Mouse (Mus musculus): ENCODE measurements around the gene Cdk5r2. TPM values are rescaled to one million over a fixed set of nuclear protein-coding genes. Genes with fewer than 3 reads are reported as not detected.

Cdk5r2 gene
- polyA plus RNA-seq, 1 experiment from 2014 or later: 0.47 TPM

DNA sequence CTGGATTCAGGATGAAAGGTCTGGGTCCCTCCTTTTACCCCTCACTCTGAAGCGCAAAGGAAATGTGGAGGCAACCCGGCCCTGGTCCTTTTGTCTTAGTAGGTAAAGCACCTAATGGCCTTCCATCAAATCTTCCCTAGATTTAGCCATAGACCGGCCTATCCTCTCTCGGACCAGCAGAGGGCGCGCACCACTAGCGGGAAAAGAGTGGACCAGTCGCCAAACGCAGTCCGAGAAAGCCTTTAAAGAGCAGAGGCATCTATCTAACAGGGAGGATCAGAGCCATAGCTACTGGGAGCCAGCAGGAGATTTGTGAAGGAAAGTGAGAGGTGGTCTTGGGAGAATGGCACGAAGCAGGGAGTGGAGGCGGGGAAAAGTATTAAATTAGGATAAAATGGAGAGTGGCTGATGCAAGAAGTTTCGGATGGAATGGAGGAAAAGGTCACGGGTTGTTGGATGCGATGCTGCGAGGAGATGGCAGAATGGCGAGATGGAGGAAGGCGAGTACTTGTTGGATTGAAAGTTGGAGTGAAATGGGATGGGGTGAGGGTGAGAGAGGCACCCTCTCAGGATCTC is 26.1 kb downstream of the Cdk5r2 start:
- ATAC-seq (ENCODE audit: insufficient number of reproducible peaks, insufficient read depth, low FRiP score, low TSS enrichment): no peak
- Histone ChIP-seq H3K4me2 (replicated peaks) (no peak overlapping the region), H3K27me3 (peaks cover 83% of the 10 kb centered on the region), H3K36me3 (no peaks in the 10 kb centered on the region), H3K4me3 (no peak overlapping the region), H3K27ac (no peak overlapping the region), H3K9me3 (no peaks in the 10 kb centered on the region), H3K4me1 (peaks cover 27% of the 10 kb centered on the region), H3K9ac (no peak overlapping the region)
- 1% methylated on average over 18 of the region's 18 CpGs for WGBS

DNA sequence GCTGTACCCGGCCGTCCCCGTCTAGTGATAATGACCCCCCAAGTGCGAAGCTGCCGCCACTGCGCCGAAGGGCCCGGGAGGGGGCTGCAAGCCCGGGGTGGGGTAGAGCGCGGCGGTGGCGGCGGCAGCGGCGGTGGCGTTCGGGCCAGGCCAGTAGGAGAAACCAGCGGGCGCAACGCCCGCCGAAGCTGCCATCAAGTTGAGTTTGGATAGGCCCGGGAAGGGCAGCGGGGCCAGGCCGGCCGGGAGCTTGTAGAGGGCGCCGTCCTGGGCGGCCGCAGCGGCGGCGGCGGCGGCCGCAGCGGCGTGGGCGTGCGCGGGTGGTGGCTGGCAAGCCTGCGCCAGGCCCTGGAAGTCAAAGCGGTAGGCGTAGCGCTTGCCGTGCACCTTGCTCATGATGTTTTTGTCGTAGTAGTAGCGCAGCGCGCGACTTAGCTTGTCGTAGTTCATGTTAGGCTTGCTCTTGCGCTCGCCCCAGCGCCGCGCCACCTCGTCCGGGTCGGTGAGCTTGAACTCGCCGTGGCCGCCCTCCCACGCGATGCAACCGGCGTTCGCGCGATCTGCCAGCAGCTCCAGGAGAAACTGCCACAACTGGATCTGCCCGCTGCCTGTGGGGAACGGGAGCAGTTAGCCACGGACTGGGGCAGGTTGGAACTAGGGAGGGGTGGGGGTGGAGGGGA is 27.5 kb downstream of the Cdk5r2 start:
- Histone ChIP-seq H3K4me2 (replicated peaks) (peak overlapping the region; percentile 48), H3K4me3 (peak overlapping the region; percentile 30), H3K27ac (no peak overlapping the region), H3K36me3 (no peaks in the 10 kb centered on the region), H3K27me3 (peaks cover 94% of the 10 kb centered on the region), H3K9me3 (no peaks in the 10 kb centered on the region), H3K4me1 (peaks cover 28% of the 10 kb centered on the region), H3K9ac (peak overlapping the region; percentile 2; the same call in 1 of the 2 replicates)
- no peak for ATAC-seq (ENCODE audit: insufficient number of reproducible peaks, insufficient read depth, low FRiP score, low TSS enrichment)
- under 1% methylated on average over 72 of the region's 74 CpGs for WGBS

DNA sequence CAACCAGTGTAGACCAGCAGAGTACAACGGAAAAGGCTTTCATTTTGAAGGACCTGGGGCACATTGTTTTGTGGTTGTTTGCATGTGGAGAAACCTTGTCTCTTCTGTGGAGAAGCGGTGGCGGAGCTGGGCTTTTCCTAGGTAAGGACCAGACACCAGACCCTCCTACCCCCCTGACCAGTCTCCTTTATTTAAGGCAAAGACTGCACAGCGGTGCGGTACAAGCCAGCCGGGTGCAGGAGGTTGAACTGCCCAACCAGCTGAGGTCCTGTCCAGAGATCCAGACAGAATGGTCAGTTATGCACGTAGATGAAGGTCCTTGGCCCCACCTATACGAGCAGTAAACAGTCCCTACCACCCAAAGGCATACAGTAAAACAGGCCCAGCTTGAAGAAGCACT is 28.1 kb downstream of the Cdk5r2 start:
- Histone ChIP-seq H3K36me3 (no peaks in the 10 kb centered on the region), H3K9me3 (no peaks in the 10 kb centered on the region), H3K9ac (no peak overlapping the region), H3K4me1 (peaks cover 28% of the 10 kb centered on the region), H3K27ac (no peak overlapping the region), H3K4me2 (replicated peaks) (no peak overlapping the region), H3K4me3 (peak overlapping the region; percentile 30; the same call in 1 of the 2 replicates), H3K27me3 (peaks cover 97% of the 10 kb centered on the region)
- 1% methylated on average over 8 of the region's 8 CpGs for WGBS
- no peak for ATAC-seq (ENCODE audit: insufficient number of reproducible peaks, insufficient read depth, low FRiP score, low TSS enrichment)

DNA sequence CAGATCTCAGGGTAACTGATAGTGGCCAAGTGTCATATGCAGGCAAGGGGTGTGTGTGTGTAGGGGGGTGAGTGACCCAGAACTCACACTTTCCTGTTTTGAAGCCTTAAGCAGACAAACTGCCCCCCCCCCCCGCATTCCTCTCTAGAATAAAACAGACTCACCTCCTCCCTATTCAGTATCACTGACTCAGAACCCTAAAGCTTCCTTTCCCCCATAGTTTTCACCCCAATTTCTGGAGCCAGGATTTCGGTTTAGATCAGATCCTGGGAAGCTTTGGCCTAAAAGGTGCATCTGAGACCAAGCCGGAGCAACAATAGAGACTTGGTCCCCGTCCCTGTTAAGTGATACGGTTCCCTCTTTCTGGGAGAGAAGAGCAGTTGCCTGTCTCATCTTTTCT is 28.7 kb downstream of the Cdk5r2 start:
- no peak overlapping the region for H3K4me3 ChIP-seq
- WGBS: 3% methylated on average over 5 of the region's 5 CpGs
- ATAC-seq (ENCODE audit: insufficient number of reproducible peaks, insufficient read depth, low FRiP score, low TSS enrichment): no peak

DNA sequence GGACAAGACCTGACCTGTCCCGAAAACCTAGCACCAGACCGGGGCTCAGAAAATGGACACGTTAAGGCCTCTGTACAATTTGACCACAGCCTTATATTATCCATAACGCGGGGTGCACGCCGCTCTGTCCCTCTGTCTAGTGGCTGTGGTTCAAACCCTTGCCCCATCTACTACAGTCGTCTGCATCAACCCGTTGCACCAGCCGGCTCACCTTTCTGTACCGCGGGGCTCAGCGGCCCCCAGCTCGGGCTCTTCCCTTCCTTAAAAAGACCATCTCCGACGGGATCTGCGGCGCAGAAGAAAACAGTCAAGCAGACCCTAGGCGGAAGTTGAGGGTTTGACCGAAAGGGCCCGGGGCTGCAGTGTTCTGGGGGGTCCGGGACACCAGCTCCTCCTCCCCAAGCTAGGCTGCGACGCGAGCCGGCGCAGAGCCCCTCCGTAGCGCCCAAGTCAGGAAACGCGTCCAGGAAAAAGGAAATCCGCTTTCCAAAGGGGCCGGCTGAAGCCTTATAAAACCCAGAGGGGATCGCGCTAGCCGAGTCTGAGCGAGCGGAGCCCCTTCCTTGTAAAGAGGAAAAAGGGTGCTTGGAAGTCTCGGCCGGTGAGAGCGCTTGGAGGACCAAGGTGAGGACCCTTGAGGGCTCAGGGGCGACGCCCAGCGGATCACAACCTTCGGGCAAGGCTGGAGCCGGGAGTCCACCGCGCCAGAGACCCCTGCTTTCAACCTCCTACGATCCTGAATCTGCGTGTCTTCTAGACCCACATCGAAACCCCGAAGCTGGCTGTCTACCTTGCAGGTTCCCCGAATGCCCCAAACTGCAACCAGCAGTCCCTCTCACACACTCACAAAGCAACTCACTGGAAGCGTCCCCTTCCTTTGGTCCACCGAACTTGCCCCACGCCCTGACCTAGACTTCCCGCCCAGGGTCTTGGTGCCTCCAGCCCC is 29.7 kb downstream of the Cdk5r2 start:
- H3K27ac ChIP-seq: no peak overlapping the region
- ATAC-seq (ENCODE audit: insufficient number of reproducible peaks, insufficient read depth, low FRiP score, low TSS enrichment): no peak
- H3K27me3 ChIP-seq: peaks cover 94% of the 10 kb centered on the region
- H3K4me3 ChIP-seq: peak overlapping the region; percentile 29
- H3K9me3 ChIP-seq: no peaks in the 10 kb centered on the region
- under 1% methylated on average over 57 of the region's 57 CpGs for WGBS
- H3K4me1 ChIP-seq: peaks cover 28% of the 10 kb centered on the region
- peak overlapping the region; percentile 19; the same call in 1 of the 2 replicates for H3K9ac ChIP-seq
- peak overlapping the region; percentile 44 for H3K4me2 ChIP-seq (replicated peaks)
- no peaks in the 10 kb centered on the region for H3K36me3 ChIP-seq

More for the DNA sequence above, 28.7 kb downstream of the Cdk5r2 start:
- peaks cover 28% of the 10 kb centered on the region for H3K4me1 ChIP-seq
- peaks cover 97% of the 10 kb centered on the region for H3K27me3 ChIP-seq
- H3K9ac ChIP-seq: no peak overlapping the region
- no peak overlapping the region for H3K4me2 ChIP-seq (replicated peaks)
- no peak overlapping the region for H3K27ac ChIP-seq
- H3K9me3 ChIP-seq: no peaks in the 10 kb centered on the region
- no peaks in the 10 kb centered on the region for H3K36me3 ChIP-seq

DNA sequence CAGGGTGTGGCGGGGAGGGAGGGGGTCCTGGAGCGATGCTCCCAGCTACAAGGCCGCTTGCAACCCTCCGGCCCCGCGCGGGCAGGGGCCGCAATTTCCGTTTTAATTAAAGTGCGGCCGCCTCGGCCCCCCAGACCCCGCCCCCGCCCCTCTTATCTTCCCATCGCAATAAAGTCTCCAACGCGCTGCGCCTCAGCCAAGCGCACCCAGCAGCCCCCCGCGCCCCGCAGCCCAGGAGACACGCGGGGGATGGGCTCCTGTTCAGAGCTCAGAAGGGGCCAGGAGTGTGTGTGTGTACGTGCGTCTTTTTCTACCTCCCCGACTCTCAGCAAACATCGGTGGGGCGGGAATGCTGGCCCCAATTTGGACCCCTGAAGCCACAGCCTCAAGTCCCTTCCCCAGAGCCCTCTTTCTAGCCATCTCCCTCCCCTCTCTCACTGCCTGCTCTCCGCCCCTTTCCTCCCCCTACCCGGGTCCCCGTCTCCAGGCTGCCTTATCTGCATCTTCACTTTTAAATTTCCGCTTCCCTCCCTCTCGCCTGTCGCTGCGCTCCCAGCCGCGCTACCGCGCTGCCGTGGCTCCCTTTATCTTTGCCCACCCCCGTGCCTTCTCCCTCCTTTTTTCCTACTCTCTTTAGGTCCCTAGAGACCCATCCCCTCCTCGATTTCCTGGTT is 30.8 kb downstream of the Cdk5r2 start, which contains the start of gene Fev:
Gene Fev (minus strand): TSS at position 51 of the 674 bp plus-strand sequence.
- WGBS: under 1% methylated on average over 43 of the region's 43 CpGs

DNA sequence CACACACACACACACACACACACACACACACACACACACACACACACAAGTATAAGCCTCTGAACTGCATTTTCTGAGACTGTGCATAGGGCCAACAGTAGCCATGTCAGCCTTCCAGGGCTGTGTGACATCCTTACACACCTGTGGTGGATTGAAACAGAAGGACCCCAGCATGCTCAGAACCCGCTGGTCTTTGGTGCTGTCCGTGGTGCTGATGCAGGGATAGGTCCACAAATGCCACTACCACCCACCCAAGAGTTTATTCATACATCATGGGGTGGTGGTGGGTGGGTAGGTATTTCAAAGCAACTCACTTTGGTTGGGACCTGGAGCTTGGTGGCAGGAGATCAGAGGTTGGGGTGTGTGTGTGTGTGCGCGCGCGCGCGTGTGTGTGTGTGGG is 36.8 kb downstream of the Cdk5r2 start:
- no peak overlapping the region for H3K4me2 ChIP-seq (replicated peaks)
- no peaks in the 10 kb centered on the region for H3K36me3 ChIP-seq
- H3K4me1 ChIP-seq: no peaks in the 10 kb centered on the region; the same call in 1 of the 2 replicates
- WGBS: 0% methylated on average over 4 of the region's 8 CpGs
- no peak overlapping the region for H3K9ac ChIP-seq
- H3K27ac ChIP-seq: no peak overlapping the region
- H3K4me3 ChIP-seq: no peak overlapping the region
- H3K27me3 ChIP-seq: peaks cover 96% of the 10 kb centered on the region
- H3K9me3 ChIP-seq: no peaks in the 10 kb centered on the region
- no peak for ATAC-seq (ENCODE audit: insufficient number of reproducible peaks, insufficient read depth, low FRiP score, low TSS enrichment)

More for the DNA sequence above, 30.8 kb downstream of the Cdk5r2 start, which contains the start of gene Fev:
- Histone ChIP-seq H3K27me3 (peaks cover 96% of the 10 kb centered on the region), H3K4me1 (peaks cover 28% of the 10 kb centered on the region), H3K4me3 (peak within 1 kb of the TSS; percentile 29), H3K27ac (no peak within 1 kb of the TSS), H3K36me3 (no peaks in the 10 kb centered on the region), H3K9me3 (no peaks in the 10 kb centered on the region), H3K9ac (peak within 1 kb of the TSS; percentile 19; the same call in 1 of the 2 replicates), H3K4me2 (replicated peaks) (peak within 1 kb of the TSS; percentile 44)
- no peak for ATAC-seq (ENCODE audit: insufficient number of reproducible peaks, insufficient read depth, low FRiP score, low TSS enrichment)

DNA sequence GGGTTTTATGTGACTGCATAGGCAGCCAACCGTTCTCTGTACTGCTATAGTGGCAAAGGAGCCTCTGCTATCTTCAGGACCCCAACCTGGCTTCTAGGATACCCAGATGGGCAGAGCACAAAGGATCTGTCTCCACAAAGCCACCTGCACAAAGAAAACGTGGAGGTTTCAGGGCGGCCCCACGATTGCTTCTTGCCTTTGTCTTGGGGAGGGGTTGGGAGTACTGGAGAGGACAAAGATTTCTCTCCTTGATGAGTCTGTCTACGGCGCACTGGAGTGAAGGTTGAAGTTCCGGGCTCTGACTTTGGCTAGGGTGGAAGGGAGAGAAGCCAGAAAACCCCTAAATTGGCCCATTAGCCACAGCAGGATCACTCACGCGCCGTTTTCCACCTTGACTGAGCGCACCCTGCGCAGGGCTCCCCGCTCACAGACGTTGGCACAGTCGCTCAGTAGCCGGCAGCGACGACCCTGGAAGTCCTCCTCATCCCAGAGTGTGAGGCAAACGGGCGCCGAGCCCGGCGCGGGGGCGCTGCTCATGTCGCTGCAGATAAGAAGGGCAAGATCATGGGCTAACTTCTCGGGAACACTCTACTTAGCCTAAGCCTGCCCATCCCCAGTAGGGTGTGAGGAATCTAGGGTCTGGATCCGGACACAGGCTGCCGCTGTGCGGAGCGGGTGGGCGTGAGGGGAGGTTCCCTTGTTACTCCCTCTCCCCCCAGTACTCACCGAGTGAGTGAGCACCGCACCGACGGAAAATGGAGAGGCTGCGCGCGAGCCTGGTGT is 37.8 kb downstream of the Cdk5r2 start:
- Histone ChIP-seq H3K4me1 (no peaks in the 10 kb centered on the region; the same call in 1 of the 2 replicates), H3K27ac (no peak overlapping the region), H3K4me3 (no peak overlapping the region), H3K9ac (no peak overlapping the region), H3K9me3 (no peaks in the 10 kb centered on the region), H3K36me3 (no peaks in the 10 kb centered on the region), H3K4me2 (replicated peaks) (no peak overlapping the region), H3K27me3 (peaks cover 93% of the 10 kb centered on the region)
- WGBS: 1% methylated on average over 39 of the region's 39 CpGs
- no peak for ATAC-seq (ENCODE audit: insufficient number of reproducible peaks, insufficient read depth, low FRiP score, low TSS enrichment)

DNA sequence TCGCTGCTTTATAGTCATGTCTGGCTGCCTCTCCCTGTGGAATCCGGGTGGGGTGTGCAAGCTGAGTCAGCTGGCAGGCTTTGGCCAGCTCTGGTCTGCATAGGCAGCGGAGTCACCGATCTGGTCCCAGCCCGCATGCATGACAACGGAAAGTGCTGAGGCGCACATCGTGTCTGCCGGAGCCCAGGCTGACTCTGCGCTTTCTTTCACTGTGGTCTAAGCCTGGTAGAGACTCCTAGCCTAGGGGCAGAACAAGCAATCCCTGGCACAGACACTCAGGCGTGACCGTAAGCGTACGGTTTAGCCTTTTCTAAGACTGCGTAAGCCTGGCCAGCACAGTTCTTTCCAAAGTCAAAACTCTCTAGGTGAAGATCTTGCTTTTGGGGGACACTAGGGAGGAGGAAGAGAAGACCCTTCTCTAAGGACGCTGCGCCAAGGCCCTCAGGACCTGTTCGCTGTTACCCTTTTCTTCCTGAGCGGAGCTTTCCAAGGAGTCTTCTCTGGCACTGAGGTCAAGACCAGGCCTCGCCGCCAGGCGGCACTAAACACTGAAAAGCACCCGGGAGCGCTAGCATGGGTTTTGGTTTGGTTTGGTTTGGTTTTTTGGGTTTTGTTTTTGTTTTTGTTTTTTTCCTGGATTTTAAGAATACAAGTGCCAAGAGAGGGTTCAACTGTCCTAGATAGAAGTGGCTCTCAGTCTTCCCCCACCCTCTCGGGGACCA is 38.6 kb downstream of the Cdk5r2 start, which contains the start of gene Cryba2:
Gene Cryba2 (minus strand): TSS at position 10 of the 722 bp plus-strand sequence.
- no peak within 1 kb of the TSS for H3K9ac ChIP-seq
- no peaks in the 10 kb centered on the region for H3K9me3 ChIP-seq
- H3K4me2 ChIP-seq (replicated peaks): no peak within 1 kb of the TSS
- no peaks in the 10 kb centered on the region for H3K36me3 ChIP-seq
- H3K4me1 ChIP-seq: peaks cover 6% of the 10 kb centered on the region
- peaks cover 93% of the 10 kb centered on the region for H3K27me3 ChIP-seq
- H3K4me3 ChIP-seq: no peak within 1 kb of the TSS
- H3K27ac ChIP-seq: no peak within 1 kb of the TSS
- 3% methylated on average over 25 of the region's 25 CpGs for WGBS
- ATAC-seq (ENCODE audit: insufficient number of reproducible peaks, insufficient read depth, low FRiP score, low TSS enrichment): no peak

DNA sequence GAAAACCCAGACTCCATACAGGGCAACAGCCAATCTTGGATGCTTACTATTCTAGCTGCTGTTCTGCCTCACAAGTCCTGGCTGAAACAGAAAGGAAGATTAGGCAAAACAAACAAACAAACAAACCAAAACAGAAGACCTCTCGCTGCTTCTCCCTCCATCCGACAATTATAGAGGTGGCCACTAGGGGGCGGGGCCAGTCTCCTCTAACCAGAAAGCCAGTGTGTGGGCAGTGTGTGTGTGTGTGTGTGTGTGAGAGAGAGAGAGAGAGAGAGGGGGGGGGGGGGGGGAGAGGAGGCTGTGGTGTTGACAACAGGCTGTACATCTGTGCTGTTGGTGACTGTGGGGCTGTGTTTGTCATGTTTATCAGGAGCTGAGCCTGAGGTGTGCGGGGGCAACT is 40.2 kb downstream of the Cdk5r2 start:
- Histone ChIP-seq H3K27ac (no peak overlapping the region), H3K4me1 (peaks cover 14% of the 10 kb centered on the region), H3K36me3 (no peaks in the 10 kb centered on the region), H3K4me3 (no peak overlapping the region), H3K27me3 (peaks cover 96% of the 10 kb centered on the region), H3K4me2 (replicated peaks) (no peak overlapping the region), H3K9ac (no peak overlapping the region), H3K9me3 (no peaks in the 10 kb centered on the region)
- ATAC-seq (ENCODE audit: insufficient number of reproducible peaks, insufficient read depth, low FRiP score, low TSS enrichment): no peak
- WGBS: 15% methylated on average over 4 of the region's 4 CpGs

Measured in embryonic facial prominence, embryonic 12.5 days (tissue).